Mouse (Mus musculus): Measurements from ENCODE around the gene Ptprn.
"Not testable (repeated sequence)": the region's sequence is repeated elsewhere in the genome, so short reads cannot be mapped to it uniquely, and the experiment has no call there.

Ptprn gene

GRCm38 (mm10) chr1:75252308-75252707 lies 12.0 kb downstream of the Ptprn start:
- no peak for DNase-seq (ENCODE audit: low read depth)

DNA sequence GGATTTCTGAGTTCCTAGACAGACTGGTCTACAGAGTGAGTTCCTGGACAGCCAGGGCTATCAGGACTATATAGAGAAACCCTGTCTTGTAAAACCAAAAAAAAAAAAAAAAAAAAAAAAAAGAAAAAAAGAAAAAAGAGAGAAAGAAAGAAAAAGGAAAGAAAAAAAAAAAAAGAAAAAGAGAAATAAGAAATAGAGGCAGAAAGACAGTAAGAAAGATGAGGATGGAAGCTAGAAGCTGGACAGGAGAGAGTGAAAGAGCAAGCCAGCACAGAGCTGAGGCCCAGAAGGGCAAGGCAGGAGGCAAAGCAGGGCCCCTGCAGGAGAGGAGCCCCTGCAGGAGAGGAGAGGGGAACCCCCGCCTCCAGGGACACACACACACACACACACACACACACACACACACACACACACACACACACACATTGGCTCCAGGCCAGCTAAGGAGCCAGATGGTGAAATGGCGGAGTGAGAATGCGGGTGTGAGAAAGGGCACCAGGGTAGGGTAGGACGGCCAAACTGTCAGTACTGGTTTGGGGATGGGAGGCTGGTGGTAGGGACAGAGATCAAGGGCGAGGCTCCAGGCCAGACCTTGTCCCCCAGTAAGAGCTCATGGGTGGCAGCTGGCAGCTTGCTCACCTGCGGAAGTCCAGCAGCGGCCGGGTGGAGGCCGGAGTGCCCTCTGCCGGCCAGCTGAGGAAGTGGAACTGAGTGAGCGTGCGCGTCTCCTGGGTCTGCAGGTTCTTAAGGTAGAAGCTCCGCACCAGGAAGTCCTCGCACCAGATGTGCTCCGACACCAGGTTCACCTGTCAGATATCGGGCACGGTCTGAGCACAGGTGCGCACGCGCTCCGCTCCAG lies 13.0 kb downstream of the Ptprn start:
- no peak for DNase-seq (ENCODE audit: low read depth)

DNA sequence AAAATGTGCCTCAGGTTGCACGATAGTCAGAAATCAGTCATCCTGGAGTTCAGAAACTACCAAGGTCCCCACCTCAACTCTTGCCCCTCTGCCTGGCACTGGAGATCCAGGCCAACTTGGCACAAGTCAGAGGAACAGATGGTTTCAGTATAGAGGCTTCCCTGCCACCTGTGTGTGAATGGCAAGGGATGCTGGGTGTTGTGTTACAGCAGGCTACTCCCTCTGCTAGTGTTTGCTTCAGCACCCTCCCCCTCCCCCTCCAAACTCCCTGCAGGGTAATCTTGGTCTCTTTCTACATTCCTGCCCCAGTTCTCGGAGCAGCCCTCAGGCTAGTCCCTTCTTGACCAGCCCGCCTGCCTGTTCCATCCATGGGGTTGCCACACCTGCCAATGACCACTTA lies 13.8 kb downstream of the Ptprn start:
- no peak for DNase-seq (ENCODE audit: low read depth)

DNA sequence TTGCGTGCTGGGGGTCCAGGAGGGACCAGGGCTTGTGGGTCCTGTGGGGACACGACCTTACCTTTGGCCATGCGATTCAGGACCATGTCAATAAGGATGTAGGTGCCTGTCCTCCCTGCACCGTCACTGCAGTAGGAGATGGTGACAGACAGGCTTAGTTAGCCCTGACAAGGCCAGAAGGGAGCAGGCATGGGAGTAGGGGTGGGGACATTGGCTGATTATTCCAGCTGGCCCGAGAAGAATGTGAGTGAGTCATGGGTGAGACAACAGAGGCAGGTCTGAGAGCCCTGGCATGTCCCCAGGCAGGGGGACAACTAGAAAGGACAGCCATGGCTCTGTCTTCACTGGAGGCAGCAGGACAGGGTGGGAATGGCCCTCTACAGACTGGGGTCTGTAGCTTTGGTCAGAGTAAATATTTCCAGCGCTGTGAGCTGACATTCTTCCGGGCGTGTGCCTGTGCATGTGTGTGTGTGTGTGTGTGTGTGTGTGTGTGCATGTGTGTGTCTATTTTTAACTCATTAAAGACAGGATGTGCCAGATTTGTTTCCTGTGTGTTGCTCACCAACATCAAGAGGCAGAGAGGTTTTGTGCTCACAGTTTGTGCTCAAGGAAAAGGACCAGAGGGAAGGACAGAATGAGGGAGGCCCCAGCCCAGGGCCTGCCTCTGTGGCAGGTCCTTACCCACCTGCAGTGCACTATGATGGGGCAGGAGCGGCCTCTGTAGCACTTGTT lies 16.1 kb downstream of the Ptprn start:
- DNase-seq (ENCODE audit: low read depth): no peak

- DNase-seq (ENCODE audit: low read depth): no peak
Measured at GRCm38 (mm10) chr1:75247071-75247930, 17.0 kb downstream of the Ptprn start.

- no peak for DNase-seq (ENCODE audit: low read depth)
Measured at GRCm38 (mm10) chr1:75244836-75245235, 19.5 kb downstream of the Ptprn start.

DNA sequence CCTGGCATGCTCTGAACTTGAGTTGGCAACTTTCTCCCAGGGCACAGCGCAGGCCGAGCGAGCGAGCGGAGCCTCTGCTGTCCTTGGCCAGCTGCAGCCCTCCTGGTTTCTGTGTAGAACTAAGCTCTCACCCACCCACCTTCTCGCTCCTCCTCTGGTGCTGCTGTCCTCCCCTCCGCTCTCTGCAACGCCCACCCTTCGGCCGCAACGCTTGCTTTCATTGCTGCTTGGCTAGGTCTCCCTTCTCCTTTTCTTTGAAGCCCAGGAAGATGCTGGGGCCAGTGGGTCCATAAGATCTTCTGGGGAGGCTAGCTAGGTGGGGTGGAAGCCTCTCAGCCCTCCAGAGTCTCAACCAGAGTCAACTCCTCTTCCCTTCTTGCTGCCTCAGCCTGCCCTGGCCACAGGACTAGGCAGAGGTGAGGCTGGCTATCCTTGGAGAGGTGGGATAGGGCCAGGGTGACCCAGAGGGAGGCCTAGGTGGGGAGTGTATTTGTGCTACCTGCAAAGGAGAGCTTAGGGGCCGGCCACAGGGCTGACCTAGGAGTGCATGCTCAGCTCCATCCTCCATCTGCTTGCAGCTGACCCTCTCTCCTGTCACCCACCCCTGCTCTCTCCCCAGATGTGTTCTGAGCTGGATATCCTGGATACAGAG lies 20.0 kb downstream of the Ptprn start:
- DNase-seq (ENCODE audit: low read depth): no peak

DNA sequence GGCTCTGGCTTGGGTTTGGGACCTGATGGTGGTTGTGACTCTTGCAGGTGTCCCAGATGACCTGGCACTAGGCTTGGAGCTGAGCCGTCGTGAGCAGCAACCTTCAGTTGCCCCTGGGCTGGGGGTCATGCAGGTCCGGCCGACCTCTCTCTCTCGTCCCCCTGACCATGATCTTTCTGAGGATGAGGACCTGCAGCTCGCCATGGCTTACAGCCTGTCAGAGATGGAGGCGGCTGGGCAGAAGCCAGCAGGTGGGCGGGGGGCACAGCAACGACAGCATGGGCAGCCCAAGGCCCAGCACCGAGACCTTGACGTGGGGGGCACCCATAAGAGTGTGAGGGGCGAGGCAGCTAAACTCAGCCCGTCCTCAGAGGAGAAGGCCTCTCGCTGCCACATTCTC lies 20.9 kb downstream of the Ptprn start:
- DNase-seq (ENCODE audit: low read depth): no peak

- DNase-seq (ENCODE audit: low read depth): no peak
Measured at GRCm38 (mm10) chr1:75239591-75239990, 24.7 kb downstream of the Ptprn start.

DNA sequence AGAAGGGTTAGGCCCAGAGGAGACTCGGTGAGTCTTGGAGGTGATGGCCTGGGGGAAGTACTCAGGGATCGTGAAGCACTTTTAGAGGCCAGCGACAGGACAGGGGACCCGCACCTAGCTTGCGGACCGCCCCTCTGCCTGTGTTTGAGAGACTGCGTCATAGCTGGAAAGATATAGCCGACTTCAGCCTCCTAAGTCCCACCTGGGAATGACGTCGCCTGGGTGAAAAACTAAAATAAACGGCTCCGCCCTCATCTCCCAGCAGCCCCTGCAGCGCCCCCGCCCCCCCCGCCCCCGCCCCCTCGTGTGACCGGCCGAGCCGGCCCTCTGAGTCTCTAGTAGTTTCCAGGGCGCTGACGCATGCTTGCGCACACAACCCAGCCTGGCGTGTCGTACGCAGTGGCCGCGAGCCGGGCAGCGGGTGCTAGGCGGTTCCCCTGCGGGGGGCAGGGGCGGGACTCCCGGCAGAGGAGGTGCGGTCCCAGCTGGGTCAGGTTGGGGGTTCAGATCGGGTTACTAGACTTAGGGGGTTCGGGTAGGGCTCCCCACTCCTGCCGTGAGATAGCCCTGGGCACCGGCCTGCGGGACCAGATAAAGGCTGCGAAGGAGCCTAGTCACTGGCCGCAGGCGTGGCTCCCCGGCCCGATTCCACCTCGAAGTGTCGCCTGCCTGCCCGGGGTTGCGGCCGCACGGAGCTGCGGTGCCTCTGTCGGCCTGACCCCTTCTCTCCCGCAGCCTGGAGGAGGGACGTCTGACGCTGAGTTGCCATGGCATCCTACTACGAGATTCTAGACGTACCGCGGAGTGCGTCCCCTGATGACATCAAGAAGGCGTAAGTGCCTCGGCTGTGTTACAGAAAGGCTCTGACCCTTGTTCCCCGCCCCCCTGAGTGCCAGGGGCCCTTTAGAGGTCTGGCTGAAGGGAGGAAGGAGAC lies 27.9 kb downstream of the Ptprn start, which contains the start of gene Dnajb2:
Gene Dnajb2, plus strand, starts transcription at position 290 of the 934 bp plus-strand sequence.
- DNase-seq (ENCODE audit: low read depth): no peak

- DNase-seq (ENCODE audit: low read depth): no peak
Measured at GRCm38 (mm10) chr1:75234606-75235005, 29.7 kb downstream of the Ptprn start.

- not testable (repeated sequence) for DNase-seq (ENCODE audit: low read depth)
Measured at GRCm38 (mm10) chr1:75232489-75232888, 31.8 kb downstream of the Ptprn start.

GRCm38 (mm10) chr1:75231664-75232152 lies 32.6 kb downstream of the Ptprn start, which contains the start of gene A630095N17Rik:
TSS of gene A630095N17Rik (minus strand) at chr1:75232102.
- no peak for DNase-seq (ENCODE audit: low read depth)

DNA sequence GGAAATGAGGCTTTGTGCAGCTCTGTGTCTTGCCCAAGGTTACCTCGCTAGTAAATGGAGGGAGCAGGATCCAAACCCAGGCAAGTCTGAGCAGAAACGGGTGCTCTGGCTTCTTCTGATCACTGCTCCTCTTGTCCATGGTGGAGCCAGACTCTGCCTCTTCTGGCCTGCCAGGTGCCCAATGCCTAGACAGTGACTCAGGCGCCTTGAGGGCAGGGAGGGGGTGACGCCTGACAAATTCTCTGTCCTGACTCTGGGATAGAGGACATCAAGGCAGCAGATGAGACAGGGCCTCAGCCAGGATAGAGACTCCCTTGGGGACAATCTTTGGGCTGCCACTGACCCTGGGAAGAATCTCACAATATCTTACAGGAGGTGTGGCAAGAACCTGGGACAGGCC lies 33.1 kb downstream of the Ptprn start:
- no peak for DNase-seq (ENCODE audit: low read depth)

DNA sequence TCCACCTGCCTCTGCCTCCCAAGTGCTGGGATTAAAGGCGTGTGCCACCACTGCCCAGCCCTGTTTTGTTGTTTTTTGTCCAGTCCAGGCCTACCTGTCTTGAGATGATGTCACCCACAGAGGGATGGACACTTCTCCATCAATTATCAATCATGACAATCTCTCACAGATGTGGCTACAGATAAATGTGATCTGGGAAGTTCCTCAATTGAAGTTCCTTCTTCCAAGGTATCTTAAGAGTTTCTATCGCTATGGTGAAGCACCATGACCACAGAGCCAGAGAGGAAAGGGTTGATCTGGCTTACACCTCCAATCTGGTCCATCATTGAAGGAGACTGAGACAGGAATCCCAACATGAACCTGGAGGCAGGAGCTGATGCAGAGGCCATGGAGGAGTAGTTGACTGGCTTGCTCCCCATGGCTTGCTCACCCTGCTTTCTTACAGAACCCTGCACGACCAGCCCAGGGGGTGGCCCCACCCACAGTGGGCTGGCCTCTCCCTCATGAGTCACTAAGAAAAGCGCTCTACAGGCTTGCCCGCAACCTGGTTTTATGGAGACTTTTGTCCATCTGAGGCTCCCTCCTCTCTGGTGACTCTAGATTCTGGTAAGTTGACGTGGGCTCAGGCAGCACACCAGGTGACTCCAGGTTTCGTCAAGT lies 33.8 kb downstream of the Ptprn start:
- no peak for DNase-seq (ENCODE audit: low read depth)

GRCm38 (mm10) chr1:75229158-75229557 lies 35.1 kb downstream of the Ptprn start:
- no peak for DNase-seq (ENCODE audit: low read depth)

DNA sequence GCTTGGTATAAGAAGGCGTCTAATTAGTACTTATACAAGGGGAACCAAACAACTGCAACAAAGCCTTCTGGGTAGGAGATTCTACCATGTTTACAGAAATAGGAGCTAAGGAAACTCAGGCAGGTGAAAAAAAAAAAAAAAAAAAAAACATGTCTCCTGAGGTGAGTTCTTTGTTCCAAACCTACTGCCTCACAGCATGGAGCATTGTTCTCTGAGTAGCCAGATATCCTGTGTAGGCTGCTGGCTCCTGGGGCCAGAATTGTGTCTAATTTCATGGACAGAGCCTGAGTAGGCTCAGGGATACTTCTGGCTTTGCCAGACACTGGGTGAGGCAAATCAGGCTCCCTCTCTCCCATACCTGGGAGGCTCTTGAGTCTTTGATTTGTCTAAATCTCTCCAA lies 36.6 kb downstream of the Ptprn start:
- no peak for DNase-seq (ENCODE audit: low read depth)

- DNase-seq (ENCODE audit: low read depth): no peak
Measured at GRCm38 (mm10) chr1:75226138-75226537, 38.2 kb downstream of the Ptprn start.

DNA sequence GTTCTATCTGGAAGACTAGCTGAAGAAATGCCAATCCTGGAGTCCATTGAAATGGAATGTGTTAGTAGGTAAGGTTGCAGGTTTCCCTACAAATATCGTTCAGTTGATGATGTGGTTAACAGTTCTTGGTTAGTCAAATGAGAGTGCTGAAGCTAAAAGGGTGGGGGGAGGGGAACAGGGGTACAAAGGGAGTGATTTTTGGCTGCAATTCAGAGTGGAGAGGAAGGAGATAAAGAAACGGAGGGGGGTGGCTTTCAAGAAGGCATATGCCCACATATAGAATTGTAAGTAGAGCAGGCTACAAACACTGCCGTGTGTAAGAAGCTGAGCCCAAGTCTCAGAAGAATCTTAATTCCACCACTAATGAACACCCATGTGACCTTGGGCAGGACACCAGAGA lies 38.8 kb downstream of the Ptprn start:
- DNase-seq (ENCODE audit: low read depth): no peak

- no peak for DNase-seq (ENCODE audit: low read depth)
Measured at GRCm38 (mm10) chr1:75223532-75223931, 40.8 kb downstream of the Ptprn start.
